Mouse (Mus musculus) embryonic facial prominence, embryonic 12.5 days (tissue): ENCODE results near the gene Rapgef4. TPM values are rescaled to one million over a fixed set of nuclear protein-coding genes. Genes with fewer than 3 reads are reported as not detected.

Experiments
- ATAC-seq: fragments of 200-750 bp; cut with Nextera tagmentation; 2 replicates; pipeline ENCODE4 v1.8.0; 2017; ENCODE audit not compliant: insufficient number of reproducible peaks, insufficient read depth, low FRiP score, low TSS enrichment
- H3K27ac ChIP-seq: fragments of 300-500 bp; sonication (generic); 2 replicates; pipeline ENCODE4 v1.5.1; 2016; ENCODE audit warnings: mild to moderate bottlenecking
- H3K27me3 ChIP-seq: fragments of 300-500 bp; sonication (generic); 2 replicates; pipeline ENCODE4 v1.6.1; 2016; ENCODE audit warnings: mild to moderate bottlenecking, moderate library complexity
- H3K36me3 ChIP-seq: fragments of 300-500 bp; sonication (generic); 2 replicates; pipeline ENCODE4 v1.6.1; 2016; ENCODE audit warnings: mild to moderate bottlenecking
- H3K4me1 ChIP-seq: fragments of 300-500 bp; sonication (generic); 2 replicates; pipeline ENCODE4 v1.6.1; 2016
- H3K4me2 ChIP-seq: fragments of 300-500 bp; sonication (generic); replicated peaks from 2 replicates; pipeline ENCODE4 v1.6.1; 2016; ENCODE audit warnings: mild to moderate bottlenecking, moderate library complexity
- H3K4me3 ChIP-seq: fragments of 300-500 bp; sonication (generic); 2 replicates; pipeline ENCODE4 v1.5.1; 2016; ENCODE audit warnings: mild to moderate bottlenecking
- H3K9ac ChIP-seq: fragments of 300-500 bp; sonication (generic); 2 replicates; pipeline ENCODE4 v1.6.1; 2016; ENCODE audit warnings: mild to moderate bottlenecking, moderate library complexity
- H3K9me3 ChIP-seq: fragments of 300-500 bp; sonication (generic); 2 replicates; pipeline ENCODE4 v1.6.1; 2016; ENCODE audit warnings: mild to moderate bottlenecking, moderate library complexity
- WGBS: fragments of 180-500 bp; shearing (Covaris S2); methylation state at CpG from one replicate; pipeline ENCODE4 v1.1.7; 2016; 5-methylcytosine and 5-hydroxymethylcytosine counted together
- polyA plus RNA-seq: library from polyadenylated mRNA; unstranded; fragments of >200 nt; fragmentation: Nextera tagmentation; extraction: Ambion mirVana; gene quantifications from 2 replicates; pipeline ENCODE4 v1.2.1, GENCODE M21; 2016

Rapgef4 gene
- polyA plus RNA-seq, 1 experiment from 2014 or later, result 3.1 TPM

- no peak overlapping the region for H3K4me2 ChIP-seq
- no peaks in the 10 kb centered on the region for H3K36me3 ChIP-seq
- H3K9me3 ChIP-seq, result no peaks in the 10 kb centered on the region
- no peak overlapping the region for H3K4me3 ChIP-seq
- WGBS, result 84% methylated on average over 3 of the region's 3 CpGs
- no peak overlapping the region for H3K9ac ChIP-seq
- no peak overlapping the region for H3K27ac ChIP-seq
- H3K4me1 ChIP-seq, result no peaks in the 10 kb centered on the region
- ATAC-seq, result no peak
- no peaks in the 10 kb centered on the region for H3K27me3 ChIP-seq
Measured at GRCm38 (mm10) chr2:72217336-72217735, 236.3 kb downstream of the Rapgef4 start.

DNA sequence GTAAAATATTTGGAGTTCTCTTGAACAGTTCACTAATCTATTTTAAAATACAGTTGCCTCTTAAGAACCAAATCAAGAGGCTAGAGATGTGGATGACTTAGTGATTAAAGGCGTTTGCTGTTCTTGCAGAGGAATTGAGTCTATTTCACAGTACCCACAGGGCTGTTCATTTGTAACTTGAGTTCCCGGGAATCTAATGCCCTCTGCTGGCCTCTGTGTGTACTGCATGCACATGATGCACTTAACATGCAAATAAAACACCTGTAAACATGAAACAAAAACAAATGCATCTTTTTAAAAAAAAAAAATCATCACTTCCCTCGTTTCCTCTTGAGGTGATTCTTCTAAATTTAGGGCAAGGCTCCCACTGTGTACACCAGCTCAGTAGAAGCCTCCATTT is 238.9 kb downstream of the Rapgef4 start:
- Histone ChIP-seq H3K4me3 (no peak overlapping the region), H3K27me3 (no peaks in the 10 kb centered on the region), H3K9ac (no peak overlapping the region), H3K36me3 (no peaks in the 10 kb centered on the region), H3K27ac (no peak overlapping the region), H3K4me2 (no peak overlapping the region), H3K9me3 (no peaks in the 10 kb centered on the region), H3K4me1 (no peaks in the 10 kb centered on the region)
- ATAC-seq, result no peak
- 24% methylated on average over 3 of the region's 3 CpGs for WGBS

GRCm38 (mm10) chr2:72221283-72221682 is 240.2 kb downstream of the Rapgef4 start:
- Histone ChIP-seq H3K4me2 (no peak overlapping the region), H3K9ac (no peak overlapping the region), H3K27me3 (no peaks in the 10 kb centered on the region), H3K4me1 (no peaks in the 10 kb centered on the region), H3K9me3 (no peaks in the 10 kb centered on the region), H3K27ac (no peak overlapping the region), H3K36me3 (no peaks in the 10 kb centered on the region), H3K4me3 (no peak overlapping the region)
- ATAC-seq, result no peak
- 81% methylated on average over 11 of the region's 11 CpGs for WGBS

GRCm38 (mm10) chr2:72221706-72222105 is 240.7 kb downstream of the Rapgef4 start:
- Histone ChIP-seq H3K9me3 (no peaks in the 10 kb centered on the region), H3K4me3 (no peak overlapping the region), H3K4me1 (no peaks in the 10 kb centered on the region), H3K27me3 (no peaks in the 10 kb centered on the region), H3K4me2 (no peak overlapping the region), H3K9ac (no peak overlapping the region), H3K27ac (no peak overlapping the region), H3K36me3 (no peaks in the 10 kb centered on the region)
- ATAC-seq, result no peak
- WGBS, result 49% methylated on average over 7 of the region's 7 CpGs

DNA sequence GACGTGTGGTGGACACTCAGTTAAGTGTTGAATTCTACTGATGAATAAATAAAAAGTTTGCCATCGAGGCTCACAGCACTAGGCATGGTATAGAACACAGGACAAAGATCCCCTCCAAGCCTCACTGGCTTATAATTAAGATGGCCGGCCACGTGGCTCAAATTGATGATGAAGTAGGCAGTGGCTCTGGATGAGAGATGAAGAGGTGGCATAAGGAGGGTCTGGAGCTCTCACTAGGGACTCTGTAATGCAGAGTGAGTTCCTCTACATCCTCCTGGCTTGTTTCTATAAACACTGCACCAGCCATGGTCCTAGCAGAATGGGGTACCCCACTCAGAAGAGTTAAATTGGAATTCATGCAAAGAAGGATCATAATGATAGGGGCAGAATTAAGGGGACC is 241.2 kb downstream of the Rapgef4 start:
- Histone ChIP-seq H3K9me3 (no peaks in the 10 kb centered on the region), H3K27me3 (no peaks in the 10 kb centered on the region), H3K4me2 (no peak overlapping the region), H3K36me3 (no peaks in the 10 kb centered on the region), H3K27ac (no peak overlapping the region), H3K4me3 (no peak overlapping the region), H3K4me1 (no peaks in the 10 kb centered on the region), H3K9ac (no peak overlapping the region)
- 85% methylated on average over 4 of the region's 4 CpGs for WGBS
- no peak for ATAC-seq

DNA sequence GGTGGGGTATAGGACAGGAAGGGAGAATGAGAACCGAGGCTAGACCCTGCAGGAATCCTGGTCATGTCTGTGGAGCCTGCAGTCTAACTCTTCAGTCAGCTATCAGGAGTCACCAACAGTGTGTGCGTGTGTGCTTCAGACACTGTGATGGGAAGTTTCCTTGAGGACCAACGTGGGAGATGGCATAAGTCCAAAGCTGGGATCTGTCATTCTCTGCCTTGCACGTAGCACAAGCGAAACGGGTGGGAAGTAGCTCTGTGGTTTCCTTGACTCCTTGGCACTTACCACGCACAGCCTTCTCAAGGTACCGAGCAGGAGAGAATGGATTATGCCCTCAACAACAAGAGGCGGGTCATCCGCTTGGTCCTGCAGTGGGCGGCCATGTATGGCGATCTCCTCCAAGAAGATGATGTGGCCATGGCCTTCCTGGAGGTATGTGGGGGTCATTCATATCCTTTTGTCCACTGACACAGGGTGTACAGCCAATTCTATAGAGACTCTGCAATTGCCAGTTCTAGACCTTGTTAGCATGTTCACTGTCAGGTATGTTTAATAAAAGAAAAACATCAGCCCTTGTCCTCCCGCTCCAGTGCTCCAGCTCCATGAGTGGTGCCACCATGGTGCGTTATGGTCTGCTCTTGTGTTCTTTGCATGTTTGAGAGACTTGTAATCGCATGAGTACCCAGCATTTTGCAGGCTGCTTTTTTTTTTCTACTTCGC is 241.9 kb downstream of the Rapgef4 start:
- H3K9me3 ChIP-seq, result no peaks in the 10 kb centered on the region
- 90% methylated on average over 16 of the region's 16 CpGs for WGBS
- no peaks in the 10 kb centered on the region for H3K36me3 ChIP-seq
- no peak overlapping the region for H3K4me2 ChIP-seq
- H3K4me3 ChIP-seq, result no peak overlapping the region
- no peak overlapping the region for H3K9ac ChIP-seq
- no peak overlapping the region for H3K27ac ChIP-seq
- H3K27me3 ChIP-seq, result no peaks in the 10 kb centered on the region
- ATAC-seq, result no peak
- H3K4me1 ChIP-seq, result no peaks in the 10 kb centered on the region

- Histone ChIP-seq H3K9ac (no peak overlapping the region), H3K4me2 (no peak overlapping the region), H3K27ac (no peak overlapping the region), H3K27me3 (no peaks in the 10 kb centered on the region), H3K36me3 (no peaks in the 10 kb centered on the region), H3K4me3 (no peak overlapping the region), H3K9me3 (no peaks in the 10 kb centered on the region), H3K4me1 (no peaks in the 10 kb centered on the region)
- WGBS, result 51% methylated on average over 5 of the region's 5 CpGs
- no peak for ATAC-seq
Measured at GRCm38 (mm10) chr2:72223479-72223878, 242.4 kb downstream of the Rapgef4 start.

DNA sequence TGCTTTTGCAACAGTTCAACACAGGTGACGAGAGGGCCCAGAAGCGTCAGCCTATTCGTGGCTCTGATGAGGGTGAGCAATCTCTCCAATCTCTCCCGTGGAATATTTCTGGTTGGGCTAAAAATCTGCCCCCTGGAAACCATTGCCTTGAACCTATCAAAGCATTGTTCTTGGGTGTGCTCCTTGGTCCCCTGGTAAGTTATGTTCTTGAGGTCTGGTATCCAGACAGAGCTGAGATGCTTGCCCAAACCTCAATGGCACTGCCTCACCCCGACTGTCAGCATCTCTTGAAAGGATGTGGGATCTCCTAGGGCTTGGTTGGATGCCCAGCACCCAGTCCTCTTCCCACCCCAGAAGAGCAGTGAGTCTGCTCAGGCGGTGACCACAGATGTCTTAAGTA is 245.0 kb downstream of the Rapgef4 start:
- H3K27ac ChIP-seq, result no peak overlapping the region
- WGBS, result 88% methylated on average over 6 of the region's 6 CpGs
- H3K4me1 ChIP-seq, result no peaks in the 10 kb centered on the region
- no peaks in the 10 kb centered on the region for H3K9me3 ChIP-seq
- no peak overlapping the region for H3K9ac ChIP-seq
- ATAC-seq, result no peak
- no peaks in the 10 kb centered on the region for H3K27me3 ChIP-seq
- H3K4me3 ChIP-seq, result no peak overlapping the region
- no peaks in the 10 kb centered on the region for H3K36me3 ChIP-seq
- no peak overlapping the region for H3K4me2 ChIP-seq

DNA sequence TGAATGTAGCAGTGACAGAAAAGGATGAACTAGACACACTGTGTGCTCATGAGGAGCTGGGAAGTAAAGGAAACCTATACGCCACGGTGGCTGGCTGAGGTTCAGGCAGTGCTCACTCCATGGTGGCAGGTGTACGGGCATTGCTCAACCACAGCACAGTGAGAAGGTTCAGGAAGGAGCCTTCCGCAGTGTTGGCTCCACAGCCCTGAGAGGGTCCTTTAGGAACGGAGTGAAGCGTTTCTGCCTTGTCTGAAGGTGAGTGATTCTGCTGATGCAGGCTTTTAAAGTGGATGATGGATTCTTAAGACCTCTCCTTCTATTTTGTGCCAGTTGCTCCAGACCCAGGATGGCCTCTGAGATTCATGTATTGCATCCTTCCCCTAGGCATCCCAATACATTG is 246.4 kb downstream of the Rapgef4 start:
- no peak for ATAC-seq

DNA sequence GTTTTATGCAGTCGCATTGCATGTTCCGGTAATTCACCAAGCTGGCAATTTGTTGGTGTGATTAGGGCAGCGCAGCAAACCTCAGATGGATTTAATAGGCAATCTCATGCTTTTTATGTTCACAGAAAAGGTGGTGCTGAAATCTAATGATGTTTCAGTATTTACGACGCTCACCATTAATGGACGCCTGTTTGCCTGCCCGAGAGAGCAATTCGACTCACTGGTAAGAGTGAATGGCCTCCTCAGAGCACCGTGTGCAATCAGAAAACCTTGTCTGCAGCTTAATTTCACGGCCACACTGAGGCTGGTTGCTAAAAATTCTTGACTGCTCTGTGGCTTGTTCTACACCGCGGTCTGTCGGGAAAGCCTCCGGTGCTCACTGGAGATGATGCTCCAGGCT is 247.8 kb downstream of the Rapgef4 start:
- no peaks in the 10 kb centered on the region for H3K9me3 ChIP-seq
- no peak overlapping the region for H3K9ac ChIP-seq
- H3K27ac ChIP-seq, result no peak overlapping the region
- H3K36me3 ChIP-seq, result no peaks in the 10 kb centered on the region
- no peaks in the 10 kb centered on the region for H3K27me3 ChIP-seq
- no peaks in the 10 kb centered on the region for H3K4me1 ChIP-seq
- no peak overlapping the region for H3K4me2 ChIP-seq
- WGBS, result 84% methylated on average over 14 of the region's 14 CpGs
- no peak for ATAC-seq
- H3K4me3 ChIP-seq, result no peak overlapping the region

More for the DNA sequence above, 246.4 kb downstream of the Rapgef4 start:
- H3K4me1 ChIP-seq, result no peaks in the 10 kb centered on the region
- no peak overlapping the region for H3K9ac ChIP-seq
- no peaks in the 10 kb centered on the region for H3K9me3 ChIP-seq
- H3K4me3 ChIP-seq, result no peak overlapping the region
- no peaks in the 10 kb centered on the region for H3K36me3 ChIP-seq
- no peaks in the 10 kb centered on the region for H3K27me3 ChIP-seq
- H3K27ac ChIP-seq, result no peak overlapping the region
- H3K4me2 ChIP-seq, result no peak overlapping the region
- WGBS, result 91% methylated on average over 6 of the region's 6 CpGs

GRCm38 (mm10) chr2:72230545-72230944 is 249.5 kb downstream of the Rapgef4 start:
- no peaks in the 10 kb centered on the region for H3K9me3 ChIP-seq
- H3K27me3 ChIP-seq, result no peaks in the 10 kb centered on the region
- no peak overlapping the region for H3K4me2 ChIP-seq
- WGBS, result 85% methylated on average over 9 of the region's 9 CpGs
- H3K36me3 ChIP-seq, result no peaks in the 10 kb centered on the region
- H3K27ac ChIP-seq, result no peak overlapping the region
- H3K4me3 ChIP-seq, result no peak overlapping the region
- H3K4me1 ChIP-seq, result peaks cover 5% of the 10 kb centered on the region; the same call in 1 of the 2 replicates
- no peak overlapping the region for H3K9ac ChIP-seq
- no peak for ATAC-seq

GRCm38 (mm10) chr2:72234085-72234484 is 253.0 kb downstream of the Rapgef4 start:
- Histone ChIP-seq H3K4me2 (no peak overlapping the region), H3K9ac (no peak overlapping the region), H3K9me3 (no peaks in the 10 kb centered on the region), H3K27me3 (no peaks in the 10 kb centered on the region), H3K4me1 (peaks cover 9% of the 10 kb centered on the region; the same call in 1 of the 2 replicates), H3K27ac (no peak overlapping the region), H3K4me3 (no peak overlapping the region), H3K36me3 (no peaks in the 10 kb centered on the region)
- WGBS, result 74% methylated on average over 11 of the region's 11 CpGs
- ATAC-seq, result no peak
